Mouse (Mus musculus) forebrain, embryonic 15.5 days (tissue): ENCODE data around the gene Ccl1. TPM values are rescaled to one million over a fixed set of nuclear protein-coding genes. Genes with fewer than 3 reads are reported as not detected.
A peak's percentile ranks its signal among the peaks of the same experiment; 100 is the strongest.

ENCODE experiments used
- ATAC-seq: fragments of 200-750 bp; cut with Nextera tagmentation; replicated peaks from 2 replicates; pipeline ENCODE4 v1.8.0; 2017; ENCODE audit warnings: mild to moderate bottlenecking, moderate TSS enrichment, moderate library complexity
- H3K27ac ChIP-seq: fragments of 300-500 bp; sonication (generic); replicated peaks from 2 replicates; pipeline ENCODE4 v1.5.1; 2015; ENCODE audit warnings: mild to moderate bottlenecking, inconsistent platforms
- H3K27me3 ChIP-seq: fragments of 300-500 bp; sonication (generic); 2 replicates; pipeline ENCODE4 v1.6.1; 2015; ENCODE audit warnings: inconsistent platforms
- H3K36me3 ChIP-seq: fragments of 300-500 bp; sonication (generic); 2 replicates; pipeline ENCODE4 v1.6.1; 2015; ENCODE audit warnings: mild to moderate bottlenecking, inconsistent platforms
- H3K4me1 ChIP-seq: fragments of 300-500 bp; sonication (generic); 2 replicates; pipeline ENCODE4 v1.6.1; 2015; ENCODE audit warnings: inconsistent platforms
- H3K4me2 ChIP-seq: fragments of 300-500 bp; sonication (generic); replicated peaks from 2 replicates; pipeline ENCODE4 v1.6.1; 2015; ENCODE audit warnings: mild to moderate bottlenecking, inconsistent platforms
- H3K4me3 ChIP-seq: fragments of 300-500 bp; sonication (generic); 2 replicates; pipeline ENCODE4 v1.5.1; 2015; ENCODE audit warnings: mild to moderate bottlenecking, inconsistent platforms
- H3K9ac ChIP-seq: fragments of 300-500 bp; sonication (generic); replicated peaks from 2 replicates; pipeline ENCODE4 v1.6.1; 2015; ENCODE audit warnings: mild to moderate bottlenecking, inconsistent platforms
- H3K9me3 ChIP-seq: fragments of 300-500 bp; sonication (generic); 2 replicates; pipeline ENCODE4 v1.6.1; 2016; ENCODE audit warnings: inconsistent platforms
- WGBS: fragments of 180-500 bp; shearing (Covaris S2); methylation state at CpG from one replicate; pipeline ENCODE4 v1.1.7; 2015; ENCODE audit warnings: mixed read lengths; 5-methylcytosine and 5-hydroxymethylcytosine counted together
- polyA plus RNA-seq: library from polyadenylated mRNA; unstranded; fragments of >200 nt; fragmentation: Nextera tagmentation; extraction: Ambion mirVana; gene quantifications from 2 replicates; pipeline ENCODE4 v1.2.1, GENCODE M21; 2015

Gene Ccl1
- not detected in 2 replicates for polyA plus RNA-seq

GRCm38 (mm10) chr11:82305590-82305989 lies at the start of gene Ccl1:
Gene Ccl1, minus strand, starts transcription at chr11:82305690.
- Histone ChIP-seq H3K4me1 (peaks cover 5% of the 10 kb centered on the region), H3K27me3 (no peaks in the 10 kb centered on the region), H3K9me3 (no peaks in the 10 kb centered on the region), H3K36me3 (no peaks in the 10 kb centered on the region), H3K27ac (no peak within 1 kb of the TSS), H3K9ac (no peak within 1 kb of the TSS), H3K4me3 (no peak within 1 kb of the TSS), H3K4me2 (no peak within 1 kb of the TSS)
- 79% methylated on average over 4 of the region's 4 CpGs for WGBS
- ATAC-seq: no peak

- no peak for ATAC-seq
- WGBS: 84% methylated on average over 10 of the region's 10 CpGs
- Histone ChIP-seq H3K36me3 (no peaks in the 10 kb centered on the region), H3K4me1 (no peaks in the 10 kb centered on the region), H3K4me2 (no peak overlapping the region), H3K27me3 (no peaks in the 10 kb centered on the region), H3K27ac (no peak overlapping the region), H3K4me3 (no peak overlapping the region), H3K9ac (no peak overlapping the region), H3K9me3 (no peaks in the 10 kb centered on the region)
Observed at GRCm38 (mm10) chr11:82351039-82351438, 45.5 kb upstream of the Ccl1 start.

- H3K4me1 ChIP-seq: no peaks in the 10 kb centered on the region
- no peak overlapping the region for H3K4me2 ChIP-seq
- no peaks in the 10 kb centered on the region for H3K9me3 ChIP-seq
- H3K27me3 ChIP-seq: no peaks in the 10 kb centered on the region
- no peak overlapping the region for H3K9ac ChIP-seq
- H3K27ac ChIP-seq: no peak overlapping the region
- WGBS: 72% methylated on average over 2 of the region's 2 CpGs
- ATAC-seq: no peak
- no peak overlapping the region for H3K4me3 ChIP-seq
- no peaks in the 10 kb centered on the region for H3K36me3 ChIP-seq
Observed at GRCm38 (mm10) chr11:82340900-82341299, 35.4 kb upstream of the Ccl1 start.

DNA sequence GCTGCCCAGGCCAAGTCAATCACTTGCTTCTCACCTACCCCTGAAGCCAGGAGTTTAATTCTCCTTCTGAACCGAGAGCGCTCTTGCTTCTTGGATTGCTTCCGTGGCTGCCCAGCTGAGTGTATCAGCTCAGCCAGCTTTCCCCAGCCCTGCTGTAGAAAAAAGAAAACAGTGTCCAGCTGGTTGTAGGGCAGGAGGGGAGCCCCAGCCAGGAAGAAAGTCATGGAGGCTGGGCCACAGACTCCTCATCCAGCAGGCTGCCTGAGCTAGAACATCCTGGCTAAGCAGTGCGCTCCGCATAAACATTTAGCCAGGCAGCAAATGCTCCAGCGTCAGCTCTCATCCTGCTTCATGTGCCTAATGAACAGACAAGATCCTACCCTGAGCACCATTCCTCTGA lies 34.9 kb upstream of the Ccl1 start:
- no peaks in the 10 kb centered on the region for H3K4me1 ChIP-seq
- no peak overlapping the region for H3K4me3 ChIP-seq
- no peak for ATAC-seq
- no peaks in the 10 kb centered on the region for H3K36me3 ChIP-seq
- no peak overlapping the region for H3K27ac ChIP-seq
- no peaks in the 10 kb centered on the region for H3K9me3 ChIP-seq
- 59% methylated on average over 6 of the region's 6 CpGs for WGBS
- H3K27me3 ChIP-seq: no peaks in the 10 kb centered on the region
- no peak overlapping the region for H3K4me2 ChIP-seq
- no peak overlapping the region for H3K9ac ChIP-seq

GRCm38 (mm10) chr11:82339921-82340401 lies 34.5 kb upstream of the Ccl1 start:
- Histone ChIP-seq H3K4me2 (no peak overlapping the region), H3K9me3 (no peaks in the 10 kb centered on the region), H3K9ac (no peak overlapping the region), H3K36me3 (no peaks in the 10 kb centered on the region), H3K4me1 (no peaks in the 10 kb centered on the region), H3K27ac (no peak overlapping the region), H3K4me3 (no peak overlapping the region), H3K27me3 (no peaks in the 10 kb centered on the region)
- no peak for ATAC-seq
- WGBS: 47% methylated on average over 7 of the region's 7 CpGs

- Histone ChIP-seq H3K36me3 (no peaks in the 10 kb centered on the region), H3K9ac (no peak overlapping the region), H3K4me3 (no peak overlapping the region), H3K27me3 (no peaks in the 10 kb centered on the region), H3K27ac (no peak overlapping the region), H3K9me3 (no peaks in the 10 kb centered on the region), H3K4me1 (peaks cover 12% of the 10 kb centered on the region), H3K4me2 (no peak overlapping the region)
- 47% methylated on average over 7 of the region's 7 CpGs for WGBS
- ATAC-seq: no peak
Observed at GRCm38 (mm10) chr11:82313153-82313552, 7.7 kb upstream of the Ccl1 start.

DNA sequence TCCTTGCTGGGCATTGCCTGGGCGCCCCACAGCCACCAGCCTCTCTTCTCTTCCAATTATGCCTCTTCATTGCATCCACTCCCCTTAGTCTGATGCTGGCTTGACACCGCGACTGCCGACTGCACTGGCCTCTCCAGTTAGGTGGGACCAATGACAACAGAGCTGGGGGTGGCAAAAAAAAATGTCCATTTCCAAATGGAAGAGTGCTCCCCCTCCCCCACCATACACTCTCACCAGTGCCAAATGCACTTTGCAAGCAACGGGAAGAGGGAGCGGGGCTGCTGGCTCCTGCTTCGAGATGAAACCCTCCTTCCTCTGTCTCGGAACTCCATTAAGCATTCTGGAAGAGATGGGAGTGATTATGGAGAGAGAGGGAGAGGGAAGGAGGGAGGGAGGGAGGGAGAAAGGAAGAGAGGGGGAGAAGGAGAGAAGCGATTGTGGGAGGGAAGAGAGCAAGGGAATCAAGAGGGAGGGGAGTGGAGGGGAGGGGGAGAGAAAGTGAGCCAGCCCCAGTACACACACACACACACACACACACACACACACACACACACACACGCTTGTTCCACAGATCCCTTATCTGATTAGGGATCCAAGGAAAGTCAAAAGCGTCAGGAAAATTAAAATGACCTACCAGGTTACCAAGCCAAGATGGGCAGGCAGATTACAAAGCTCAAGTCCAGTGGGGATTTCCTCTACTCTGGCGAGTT lies 5.0 kb upstream of the Ccl1 start:
- Histone ChIP-seq H3K4me3 (peak overlapping the region; percentile 9; the same call in 1 of the 2 replicates), H3K4me1 (peaks cover 12% of the 10 kb centered on the region), H3K36me3 (no peaks in the 10 kb centered on the region), H3K9ac (no peak overlapping the region), H3K27ac (no peak overlapping the region), H3K4me2 (peak overlapping the region; percentile 37), H3K9me3 (no peaks in the 10 kb centered on the region), H3K27me3 (no peaks in the 10 kb centered on the region)
- peak; percentile 53 for ATAC-seq
- WGBS: 8% methylated on average over 11 of the region's 12 CpGs

GRCm38 (mm10) chr11:82297895-82298294 lies 7.6 kb downstream of the Ccl1 start:
- no peaks in the 10 kb centered on the region for H3K4me1 ChIP-seq
- no peak for ATAC-seq
- no peaks in the 10 kb centered on the region for H3K9me3 ChIP-seq
- no peak overlapping the region for H3K27ac ChIP-seq
- no peak overlapping the region for H3K4me3 ChIP-seq
- no peak overlapping the region for H3K9ac ChIP-seq
- no peak overlapping the region for H3K4me2 ChIP-seq
- WGBS: 57% methylated on average over 4 of the region's 4 CpGs
- H3K36me3 ChIP-seq: no peaks in the 10 kb centered on the region
- no peaks in the 10 kb centered on the region for H3K27me3 ChIP-seq

- no peak overlapping the region for H3K4me3 ChIP-seq
Observed at GRCm38 (mm10) chr11:82290841-82291240, 14.6 kb downstream of the Ccl1 start.

DNA sequence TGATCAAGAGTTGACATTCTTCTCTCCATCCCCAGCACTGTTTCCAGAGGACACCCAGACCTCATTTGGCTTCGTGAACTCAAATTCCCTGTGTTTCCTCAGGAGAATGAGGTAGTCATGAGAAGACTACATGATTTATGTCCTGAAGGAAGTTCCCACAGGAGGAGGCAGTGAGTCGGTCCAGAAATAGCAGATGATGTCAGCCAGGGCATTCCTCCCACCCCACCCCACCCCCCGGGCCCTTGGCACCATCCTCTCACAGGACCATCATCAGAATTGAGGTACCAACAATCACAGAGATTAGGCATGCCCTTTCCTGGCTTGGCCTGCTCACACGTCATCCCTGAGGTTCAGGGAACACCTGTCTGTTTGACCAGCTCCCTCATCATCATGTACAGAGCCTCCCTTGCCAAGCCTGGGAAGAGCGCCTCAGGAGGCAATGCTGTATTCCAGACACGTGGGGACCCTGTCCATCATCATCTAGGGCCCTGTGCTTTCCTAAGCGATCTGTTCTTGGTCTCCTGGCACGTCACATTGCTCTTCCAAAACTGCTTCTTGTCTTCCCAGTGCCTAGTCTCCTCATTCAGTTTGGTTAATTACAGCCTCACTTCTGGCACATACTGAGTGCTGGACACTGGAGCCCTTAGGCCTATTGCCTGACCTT lies 31.2 kb downstream of the Ccl1 start:
- Histone ChIP-seq H3K4me1 (no peaks in the 10 kb centered on the region), H3K36me3 (no peaks in the 10 kb centered on the region), H3K9me3 (no peaks in the 10 kb centered on the region), H3K27ac (no peak overlapping the region), H3K4me3 (no peak overlapping the region), H3K27me3 (no peaks in the 10 kb centered on the region), H3K4me2 (no peak overlapping the region), H3K9ac (no peak overlapping the region)
- no peak for ATAC-seq
- 69% methylated on average over 8 of the region's 8 CpGs for WGBS

More at GRCm38 (mm10) chr11:82290841-82291240, 14.6 kb downstream of the Ccl1 start:
- Histone ChIP-seq H3K36me3 (no peaks in the 10 kb centered on the region), H3K27ac (no peak overlapping the region), H3K4me1 (no peaks in the 10 kb centered on the region), H3K9me3 (no peaks in the 10 kb centered on the region), H3K9ac (no peak overlapping the region), H3K27me3 (no peaks in the 10 kb centered on the region), H3K4me2 (no peak overlapping the region)
- ATAC-seq: no peak

GRCm38 (mm10) chr11:82259131-82259530 lies 46.4 kb downstream of the Ccl1 start:
- Histone ChIP-seq H3K27ac (no peak overlapping the region), H3K4me1 (peaks cover 23% of the 10 kb centered on the region; the same call in 1 of the 2 replicates), H3K27me3 (no peaks in the 10 kb centered on the region), H3K36me3 (no peaks in the 10 kb centered on the region), H3K9ac (no peak overlapping the region), H3K9me3 (no peaks in the 10 kb centered on the region), H3K4me2 (no peak overlapping the region), H3K4me3 (no peak overlapping the region)
- WGBS: 17% methylated on average over 4 of the region's 4 CpGs
- ATAC-seq: no peak

- no peak for ATAC-seq
- no peaks in the 10 kb centered on the region for H3K9me3 ChIP-seq
- peaks cover 37% of the 10 kb centered on the region for H3K4me1 ChIP-seq
- H3K27me3 ChIP-seq: no peaks in the 10 kb centered on the region
- no peak overlapping the region for H3K9ac ChIP-seq
- H3K4me2 ChIP-seq: no peak overlapping the region
- 51% methylated on average over 4 of the region's 4 CpGs for WGBS
- no peak overlapping the region; the same call in 1 of the 2 replicates for H3K27ac ChIP-seq
- H3K36me3 ChIP-seq: no peaks in the 10 kb centered on the region
- H3K4me3 ChIP-seq: no peak overlapping the region
Observed at GRCm38 (mm10) chr11:82255601-82256000, 49.9 kb downstream of the Ccl1 start.
